Mouse (Mus musculus) lung, embryonic 16.5 days (tissue): ENCODE measurements at regions not wholly inside any gene's neighbourhood (a gene's known extent, or its start where the extent isn't known, plus 50 kb on each side); places are given as distances from the start of the nearest gene placed in this dataset.

Experiments used
- ATAC-seq: fragments of 200-750 bp; cut with Nextera tagmentation; 2 replicates; pipeline ENCODE4 v1.8.0; 2017; ENCODE audit warnings: low read depth, mild to moderate bottlenecking, moderate library complexity
- H3K27ac ChIP-seq: fragments of 300-500 bp; sonication (generic); 2 replicates; pipeline ENCODE4 v1.5.1; 2014; ENCODE audit warnings: mild to moderate bottlenecking, control low read depth, low read length
- H3K27me3 ChIP-seq: fragments of 300-500 bp; sonication (generic); 2 replicates; pipeline ENCODE4 v1.6.1; 2014; ENCODE audit warnings: low read depth, low read length, mixed read lengths; ENCODE audit not compliant: control insufficient read depth, insufficient read depth
- H3K36me3 ChIP-seq: fragments of 300-500 bp; sonication (generic); 2 replicates; pipeline ENCODE4 v1.6.1; 2014; ENCODE audit warnings: low read length; ENCODE audit not compliant: control insufficient read depth, insufficient read depth
- H3K4me1 ChIP-seq: fragments of 300-500 bp; sonication (generic); replicated peaks from 2 replicates; pipeline ENCODE4 v1.6.1; 2014; ENCODE audit warnings: low read length, mixed read lengths; ENCODE audit not compliant: control insufficient read depth, insufficient read depth
- H3K4me2 ChIP-seq: fragments of 300-500 bp; sonication (generic); 2 replicates; pipeline ENCODE4 v1.6.1; 2014; ENCODE audit warnings: low read depth, low read length, control low read depth
- H3K4me3 ChIP-seq: fragments of 300-500 bp; sonication (generic); 2 replicates; pipeline ENCODE4 v1.5.1; 2014; ENCODE audit warnings: mild to moderate bottlenecking, low read length, control low read depth
- H3K9ac ChIP-seq: fragments of 300-500 bp; sonication (generic); 2 replicates; pipeline ENCODE4 v1.6.1; 2014; ENCODE audit warnings: low read length, control low read depth
- H3K9me3 ChIP-seq: fragments of 300-500 bp; sonication (generic); 2 replicates; pipeline ENCODE4 v1.6.1; 2016; ENCODE audit warnings: low read length; ENCODE audit not compliant: control insufficient read depth
- whole genome bisulfite sequencing: fragments of 180-500 bp; shearing (Covaris S2); extraction: QIAGEN DNeasy Blood & Tissue Kit; methylation state at CpG from one replicate; pipeline ENCODE4 v1.1.7; 2014; 5-methylcytosine and 5-hydroxymethylcytosine counted together

GRCm38 (mm10) chr1:128766894-128767268 is 174.8 kb upstream of the Cxcr4 start:
- no peaks in the 10 kb centered on the region for H3K36me3 ChIP-seq
- no peaks in the 10 kb centered on the region for H3K27me3 ChIP-seq
- no peak overlapping the region for H3K4me3 ChIP-seq
- H3K9me3 ChIP-seq, result no peaks in the 10 kb centered on the region
- no peaks in the 10 kb centered on the region; the same call in 1 of the 2 replicates for H3K4me1 ChIP-seq
- no peak overlapping the region for H3K27ac ChIP-seq
- no peak overlapping the region for H3K9ac ChIP-seq
- no peak overlapping the region for H3K4me2 ChIP-seq
- WGBS, result 68% methylated on average over 7 of the region's 7 CpGs
- ATAC-seq, result no peak

GRCm38 (mm10) chr1:128766193-128766893 is 174.2 kb upstream of the Cxcr4 start:
- Histone ChIP-seq H3K27me3 (no peaks in the 10 kb centered on the region), H3K4me1 (no peaks in the 10 kb centered on the region; the same call in 1 of the 2 replicates), H3K4me3 (no peak overlapping the region), H3K36me3 (no peaks in the 10 kb centered on the region), H3K4me2 (no peak overlapping the region), H3K9ac (no peak overlapping the region), H3K9me3 (no peaks in the 10 kb centered on the region), H3K27ac (no peak overlapping the region)
- 47% methylated on average over 7 of the region's 7 CpGs for WGBS
- ATAC-seq, result no peak

- no peaks in the 10 kb centered on the region for H3K9me3 ChIP-seq
- H3K4me3 ChIP-seq, result no peak overlapping the region
- H3K4me1 ChIP-seq, result no peaks in the 10 kb centered on the region; the same call in 1 of the 2 replicates
- 64% methylated on average over 2 of the region's 2 CpGs for WGBS
- H3K9ac ChIP-seq, result no peak overlapping the region
- ATAC-seq, result no peak
- H3K4me2 ChIP-seq, result no peak overlapping the region
- no peaks in the 10 kb centered on the region for H3K27me3 ChIP-seq
- H3K36me3 ChIP-seq, result no peaks in the 10 kb centered on the region
- no peak overlapping the region for H3K27ac ChIP-seq
Observed at GRCm38 (mm10) chr1:128765626-128766025, 173.5 kb upstream of the Cxcr4 start.

GRCm38 (mm10) chr1:128765142-128765541 is 173.0 kb upstream of the Cxcr4 start:
- Histone ChIP-seq H3K9ac (no peak overlapping the region), H3K36me3 (no peaks in the 10 kb centered on the region), H3K9me3 (no peaks in the 10 kb centered on the region), H3K4me3 (no peak overlapping the region), H3K4me2 (no peak overlapping the region), H3K4me1 (no peaks in the 10 kb centered on the region; the same call in 1 of the 2 replicates), H3K27me3 (no peaks in the 10 kb centered on the region), H3K27ac (no peak overlapping the region)
- 75% methylated on average over 3 of the region's 3 CpGs for WGBS
- no peak for ATAC-seq

- no peak overlapping the region for H3K27ac ChIP-seq
- no peaks in the 10 kb centered on the region for H3K36me3 ChIP-seq
- H3K4me2 ChIP-seq, result no peak overlapping the region
- no peak overlapping the region for H3K4me3 ChIP-seq
- no peak overlapping the region for H3K9ac ChIP-seq
- no peaks in the 10 kb centered on the region; the same call in 1 of the 2 replicates for H3K4me1 ChIP-seq
- no peaks in the 10 kb centered on the region for H3K27me3 ChIP-seq
- no peaks in the 10 kb centered on the region for H3K9me3 ChIP-seq
- no peak for ATAC-seq
- WGBS, result 92% methylated on average over 4 of the region's 4 CpGs
Observed at GRCm38 (mm10) chr1:128762854-128763253, 170.8 kb upstream of the Cxcr4 start.

GRCm38 (mm10) chr1:128762076-128762475 is 170.0 kb upstream of the Cxcr4 start:
- H3K9ac ChIP-seq, result no peak overlapping the region
- H3K4me1 ChIP-seq, result no peaks in the 10 kb centered on the region; the same call in 1 of the 2 replicates
- no peak overlapping the region for H3K27ac ChIP-seq
- no peaks in the 10 kb centered on the region for H3K27me3 ChIP-seq
- no peak for ATAC-seq
- no peak overlapping the region for H3K4me3 ChIP-seq
- H3K9me3 ChIP-seq, result no peaks in the 10 kb centered on the region
- 76% methylated on average over 5 of the region's 5 CpGs for WGBS
- no peak overlapping the region for H3K4me2 ChIP-seq
- no peaks in the 10 kb centered on the region for H3K36me3 ChIP-seq

GRCm38 (mm10) chr1:128758802-128759481 is 166.8 kb upstream of the Cxcr4 start:
- Histone ChIP-seq H3K27me3 (no peaks in the 10 kb centered on the region), H3K4me2 (no peak overlapping the region), H3K27ac (no peak overlapping the region), H3K4me3 (no peak overlapping the region), H3K9me3 (no peaks in the 10 kb centered on the region), H3K4me1 (no peaks in the 10 kb centered on the region), H3K36me3 (no peaks in the 10 kb centered on the region), H3K9ac (no peak overlapping the region)
- ATAC-seq, result no peak
- 83% methylated on average over 11 of the region's 11 CpGs for WGBS

- Histone ChIP-seq H3K27ac (no peak overlapping the region), H3K36me3 (no peaks in the 10 kb centered on the region), H3K4me3 (no peak overlapping the region), H3K9me3 (no peaks in the 10 kb centered on the region), H3K27me3 (no peaks in the 10 kb centered on the region), H3K4me2 (no peak overlapping the region), H3K9ac (no peak overlapping the region), H3K4me1 (no peaks in the 10 kb centered on the region)
- 59% methylated on average over 13 of the region's 13 CpGs for WGBS
- no peak for ATAC-seq
Observed at GRCm38 (mm10) chr1:128758294-128758801, 166.3 kb upstream of the Cxcr4 start.

GRCm38 (mm10) chr1:128753427-128754012 is 161.4 kb upstream of the Cxcr4 start:
- Histone ChIP-seq H3K4me3 (no peak overlapping the region), H3K9ac (no peak overlapping the region)
- WGBS, result 61% methylated on average over 3 of the region's 3 CpGs

More at GRCm38 (mm10) chr1:128753427-128754012, 161.4 kb upstream of the Cxcr4 start:
- H3K4me1 ChIP-seq, result no peaks in the 10 kb centered on the region
- no peak overlapping the region for H3K27ac ChIP-seq
- H3K36me3 ChIP-seq, result no peaks in the 10 kb centered on the region
- no peaks in the 10 kb centered on the region for H3K9me3 ChIP-seq
- H3K4me2 ChIP-seq, result no peak overlapping the region
- ATAC-seq, result no peak
- H3K27me3 ChIP-seq, result no peaks in the 10 kb centered on the region
